18 mouse cellular contexts compared by ENCODE assay signal in the genomic region with DNA sequence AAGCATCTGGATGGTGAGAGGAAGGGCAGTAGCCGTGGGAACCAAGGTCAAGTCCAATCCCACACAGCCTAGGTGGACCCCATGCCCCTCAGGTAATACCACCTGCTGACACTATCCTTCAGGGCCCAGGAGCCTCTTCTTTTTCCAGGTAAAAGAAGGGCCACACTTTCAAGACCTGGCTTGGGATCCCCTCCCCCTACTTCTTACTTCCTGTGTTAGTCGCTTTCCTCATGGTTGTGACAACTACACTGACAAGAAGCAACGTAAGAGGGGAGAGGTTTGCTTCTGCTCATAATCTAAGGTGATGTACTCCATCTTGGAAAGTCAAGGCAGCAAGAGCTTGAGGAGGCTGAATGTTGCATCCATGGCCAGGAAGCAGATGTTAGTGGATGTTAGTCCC.
"Had no signal": no experiment of that assay in that cellular context is flagged by ENCODE, and none has a peak within 500 bp of the region (broad histone marks: within the 10 kb centered on the region; RNA-seq: fewer than 3 reads in every experiment).

No protein-coding gene starts in this region.

- H3K9me3 ChIP-seq: limb, embryonic 12.5 days; liver, embryonic 12.5 days; liver, embryonic 15.5 days; lung, embryonic 15.5 days; megakaryocyte, embryonic 14.5 days; midbrain, embryonic 10.5 days; midbrain, embryonic 13.5 days had no signal

- H3K4me3 ChIP-seq: layer of hippocampus, adult 2 months; limb, embryonic 12.5 days; liver, embryonic 12.5 days; liver, embryonic 15.5 days; lung, embryonic 15.5 days; megakaryocyte, embryonic 14.5 days; midbrain, embryonic 10.5 days; midbrain, embryonic 13.5 days; myocyte had no signal

- H3K9ac ChIP-seq: limb, embryonic 12.5 days; liver, embryonic 12.5 days; liver, embryonic 15.5 days; lung, embryonic 15.5 days; midbrain, embryonic 13.5 days had no signal

- H3K36me3 ChIP-seq: limb, embryonic 12.5 days; liver, embryonic 12.5 days; liver, embryonic 15.5 days; lung, embryonic 15.5 days; midbrain, embryonic 10.5 days; midbrain, embryonic 13.5 days had no signal

- ATAC-seq: liver, embryonic 12.5 days; midbrain, embryonic 13.5 days; midbrain, embryonic 16.5 days had no signal

- H3K27ac ChIP-seq: layer of hippocampus, adult 2 months; limb, embryonic 12.5 days; liver, embryonic 12.5 days; liver, embryonic 15.5 days; lung, embryonic 15.5 days; midbrain, embryonic 10.5 days; midbrain, embryonic 13.5 days had no signal

- H3K27me3 ChIP-seq: limb, embryonic 12.5 days; liver, embryonic 12.5 days; liver, embryonic 15.5 days; lung, embryonic 15.5 days; megakaryocyte, embryonic 14.5 days; midbrain, embryonic 13.5 days had no signal

- H3K4me1 ChIP-seq: liver, embryonic 12.5 days; liver, embryonic 15.5 days; midbrain, embryonic 10.5 days had no signal

- DNase-seq: kidney, adult 18-20 months; kidney, adult 9 months; kidney, postnatal 25 days; layer of hippocampus, adult 9-11 months; liver; lung, adult 18-20 months; lung, postnatal 10 days; lung, postnatal 36 days had no signal

- H3K4me2 ChIP-seq: limb, embryonic 12.5 days; liver, embryonic 12.5 days; liver, embryonic 15.5 days; lung, embryonic 15.5 days; midbrain, embryonic 13.5 days had no signal
